Mouse (Mus musculus): ENCODE data around the gene Gpx1. TPM values are rescaled to one million over a fixed set of nuclear protein-coding genes. Genes with fewer than 3 reads are reported as not detected.

Gene Gpx1
- polyA plus RNA-seq, 1 experiment from 2014 or later, result 5,943 TPM

GRCm38 (mm10) chr9:108381382-108381781 is 42.7 kb downstream of the Gpx1 start:
- no peak overlapping the region for H3K27ac ChIP-seq (ENCODE audit: low read length)
- H3K4me1 ChIP-seq (ENCODE audit: control insufficient read depth, low read depth, low read length), result no peaks in the 10 kb centered on the region
- no peaks in the 10 kb centered on the region for H3K27me3 ChIP-seq (ENCODE audit: control insufficient read depth, insufficient read depth, low read depth, low read length)
- ATAC-seq (ENCODE audit: low read depth), result no peak
- 89% methylated on average over 9 of the region's 9 CpGs for WGBS (ENCODE audit: insufficient replicate concordance)
- H3K36me3 ChIP-seq (ENCODE audit: control insufficient read depth, insufficient read depth), result peaks cover 60% of the 10 kb centered on the region
- no peaks in the 10 kb centered on the region for H3K9me3 ChIP-seq (replicated peaks; ENCODE audit: control insufficient read depth, low read length)
- no peak overlapping the region for H3K4me3 ChIP-seq (ENCODE audit: low read depth, low read length)
- H3K4me2 ChIP-seq (ENCODE audit: low read depth, low read length), result no peak overlapping the region
- H3K9ac ChIP-seq (ENCODE audit: low read depth, low read length), result no peak overlapping the region

GRCm38 (mm10) chr9:108385006-108385405 is 46.3 kb downstream of the Gpx1 start:
- Histone ChIP-seq H3K4me1 (ENCODE audit: control insufficient read depth, low read depth, low read length) (no peaks in the 10 kb centered on the region), H3K4me3 (ENCODE audit: low read depth, low read length) (no peak overlapping the region), H3K36me3 (ENCODE audit: control insufficient read depth, insufficient read depth) (peaks cover 67% of the 10 kb centered on the region), H3K27me3 (ENCODE audit: control insufficient read depth, insufficient read depth, low read depth, low read length) (no peaks in the 10 kb centered on the region), H3K9me3 (replicated peaks; ENCODE audit: control insufficient read depth, low read length) (no peaks in the 10 kb centered on the region), H3K9ac (ENCODE audit: low read depth, low read length) (no peak overlapping the region), H3K27ac (ENCODE audit: low read length) (no peak overlapping the region), H3K4me2 (ENCODE audit: low read depth, low read length) (no peak overlapping the region)
- no peak for ATAC-seq (ENCODE audit: low read depth)
- 74% methylated on average over 7 of the region's 7 CpGs for WGBS (ENCODE audit: insufficient replicate concordance)

- Histone ChIP-seq H3K9ac (ENCODE audit: low read depth, low read length) (no peak overlapping the region), H3K9me3 (replicated peaks; ENCODE audit: control insufficient read depth, low read length) (no peaks in the 10 kb centered on the region), H3K27me3 (ENCODE audit: control insufficient read depth, insufficient read depth, low read depth, low read length) (no peaks in the 10 kb centered on the region), H3K36me3 (ENCODE audit: control insufficient read depth, insufficient read depth) (peaks cover 70% of the 10 kb centered on the region), H3K4me1 (ENCODE audit: control insufficient read depth, low read depth, low read length) (no peaks in the 10 kb centered on the region), H3K27ac (ENCODE audit: low read length) (no peak overlapping the region), H3K4me2 (ENCODE audit: low read depth, low read length) (no peak overlapping the region), H3K4me3 (ENCODE audit: low read depth, low read length) (no peak overlapping the region)
- no peak for ATAC-seq (ENCODE audit: low read depth)
- WGBS (ENCODE audit: insufficient replicate concordance), result 87% methylated on average over 4 of the region's 4 CpGs
These were observed 48.1 kb downstream of the Gpx1 start for GRCm38 (mm10) chr9:108386816-108387215.

- WGBS (ENCODE audit: insufficient replicate concordance), result 92% methylated on average over 10 of the region's 10 CpGs
- Histone ChIP-seq H3K9ac (ENCODE audit: low read depth, low read length) (no peak overlapping the region), H3K4me1 (ENCODE audit: control insufficient read depth, low read depth, low read length) (no peaks in the 10 kb centered on the region), H3K4me2 (ENCODE audit: low read depth, low read length) (no peak overlapping the region), H3K27ac (ENCODE audit: low read length) (no peak overlapping the region), H3K9me3 (replicated peaks; ENCODE audit: control insufficient read depth, low read length) (no peaks in the 10 kb centered on the region), H3K27me3 (ENCODE audit: control insufficient read depth, insufficient read depth, low read depth, low read length) (no peaks in the 10 kb centered on the region), H3K36me3 (ENCODE audit: control insufficient read depth, insufficient read depth) (peaks cover 61% of the 10 kb centered on the region), H3K4me3 (ENCODE audit: low read depth, low read length) (no peak overlapping the region)
- ATAC-seq (ENCODE audit: low read depth), result no peak
These were observed 49.9 kb downstream of the Gpx1 start for GRCm38 (mm10) chr9:108388601-108389000.

GRCm38 (mm10) chr9:108389220-108389619 is 50.5 kb downstream of the Gpx1 start:
- ATAC-seq (ENCODE audit: low read depth), result no peak
- 80% methylated on average over 6 of the region's 6 CpGs for WGBS (ENCODE audit: insufficient replicate concordance)
- Histone ChIP-seq H3K4me2 (ENCODE audit: low read depth, low read length) (no peak overlapping the region), H3K27me3 (ENCODE audit: control insufficient read depth, insufficient read depth, low read depth, low read length) (no peaks in the 10 kb centered on the region), H3K9me3 (replicated peaks; ENCODE audit: control insufficient read depth, low read length) (no peaks in the 10 kb centered on the region), H3K4me1 (ENCODE audit: control insufficient read depth, low read depth, low read length) (no peaks in the 10 kb centered on the region), H3K27ac (ENCODE audit: low read length) (no peak overlapping the region), H3K9ac (ENCODE audit: low read depth, low read length) (no peak overlapping the region), H3K4me3 (ENCODE audit: low read depth, low read length) (no peak overlapping the region), H3K36me3 (ENCODE audit: control insufficient read depth, insufficient read depth) (peaks cover 56% of the 10 kb centered on the region)

Other genes with a start within 250 kb of the Gpx1 start
- gene Apeh, start 244.3 kb upstream of the Gpx1 start, polyA plus RNA-seq (2015; fragmentation: Nextera tagmentation; extraction: Ambion mirVana), result 167 and 172 TPM in 2 replicates
- 1.0 and 1.2 TPM in 2 replicates for gene Bsn, start 148.5 kb upstream of the Gpx1 start, polyA plus RNA-seq (2015; fragmentation: Nextera tagmentation; extraction: Ambion mirVana)
- 17.0 and 20.4 TPM in 2 replicates for gene Dag1, start 74.9 kb upstream of the Gpx1 start, polyA plus RNA-seq (2015; fragmentation: Nextera tagmentation; extraction: Ambion mirVana)
- gene Nicn1, start 48.5 kb upstream of the Gpx1 start, polyA plus RNA-seq (2015; fragmentation: Nextera tagmentation; extraction: Ambion mirVana), result 7.4 and 7.6 TPM in 2 replicates
- gene Amt, start 42.0 kb upstream of the Gpx1 start, polyA plus RNA-seq (2015; fragmentation: Nextera tagmentation; extraction: Ambion mirVana), result 14.4 and 15.0 TPM in 2 replicates
- 190 and 213 TPM in 2 replicates for gene Rhoa, start 32.8 kb upstream of the Gpx1 start, polyA plus RNA-seq (2015; fragmentation: Nextera tagmentation; extraction: Ambion mirVana)
- 14.9 and 15.2 TPM in 2 replicates for gene Tcta, start 32.7 kb upstream of the Gpx1 start, polyA plus RNA-seq (2015; fragmentation: Nextera tagmentation; extraction: Ambion mirVana)
- gene Usp4, start 8.9 kb downstream of the Gpx1 start, polyA plus RNA-seq (2015; fragmentation: Nextera tagmentation; extraction: Ambion mirVana), result 61.7 and 68.8 TPM in 2 replicates
- gene 1700102P08Rik, start 53.9 kb downstream of the Gpx1 start, polyA plus RNA-seq (2015; fragmentation: Nextera tagmentation; extraction: Ambion mirVana), result 0.60 and 0.70 TPM in 2 replicates
- 0.08 and 0.15 TPM in 2 replicates for gene Ccdc36, start 89.6 kb downstream of the Gpx1 start, polyA plus RNA-seq (2015; fragmentation: Nextera tagmentation; extraction: Ambion mirVana)
- gene BC048562, start 97.6 kb downstream of the Gpx1 start, polyA plus RNA-seq (2015; fragmentation: Nextera tagmentation; extraction: Ambion mirVana), result not detected in 2 replicates
- 17.4 and 19.8 TPM in 2 replicates for gene Ccdc71, start 121.6 kb downstream of the Gpx1 start, polyA plus RNA-seq (2015; fragmentation: Nextera tagmentation; extraction: Ambion mirVana)
- 13.3 and 14.8 TPM in 2 replicates for gene Klhdc8b, start 122.7 kb downstream of the Gpx1 start, polyA plus RNA-seq (2015; fragmentation: Nextera tagmentation; extraction: Ambion mirVana)
- 9.7 and 10.7 TPM in 2 replicates for gene Lamb2, start 140.8 kb downstream of the Gpx1 start, polyA plus RNA-seq (2015; fragmentation: Nextera tagmentation; extraction: Ambion mirVana)
- 25.7 and 28.6 TPM in 2 replicates for gene Usp19, start 151.7 kb downstream of the Gpx1 start, polyA plus RNA-seq (2015; fragmentation: Nextera tagmentation; extraction: Ambion mirVana)
- gene Qars, start 168.8 kb downstream of the Gpx1 start, polyA plus RNA-seq (2015; fragmentation: Nextera tagmentation; extraction: Ambion mirVana), result 47.0 and 51.4 TPM in 2 replicates
- 42.7 and 44.2 TPM in 2 replicates for gene Qrich1, start 177.9 kb downstream of the Gpx1 start, polyA plus RNA-seq (2015; fragmentation: Nextera tagmentation; extraction: Ambion mirVana)
- gene Impdh2, start 221.4 kb downstream of the Gpx1 start, polyA plus RNA-seq (2015; fragmentation: Nextera tagmentation; extraction: Ambion mirVana), result 80.0 and 86.8 TPM in 2 replicates
- 21.6 and 21.9 TPM in 2 replicates for gene Ndufaf3, start 228.5 kb downstream of the Gpx1 start, polyA plus RNA-seq (2015; fragmentation: Nextera tagmentation; extraction: Ambion mirVana)
- gene Dalrd3, start 231.0 kb downstream of the Gpx1 start, polyA plus RNA-seq (2015; fragmentation: Nextera tagmentation; extraction: Ambion mirVana), result 27.3 and 30.0 TPM in 2 replicates
- 10.0 and 12.2 TPM in 2 replicates for gene Wdr6, start 239.8 kb downstream of the Gpx1 start, polyA plus RNA-seq (2015; fragmentation: Nextera tagmentation; extraction: Ambion mirVana)

Measured in liver, embryonic 16.5 days (tissue).